Mouse (Mus musculus) embryonic fibroblast, embryonic 13.5 days (primary cell): ENCODE measurements around the gene Mgst3.

Experiments
- CTCF ChIP-seq: IDR thresholded peaks from 2 replicates; pipeline ENCODE4 v1.5.1; 2011; ENCODE audit warnings: mild to moderate bottlenecking, control low read depth, low read length, moderate library complexity, borderline replicate concordance; ENCODE audit not compliant: insufficient read depth
- POLR2A ChIP-seq: IDR thresholded peaks from 2 replicates; pipeline ENCODE4 v1.6.1; 2011; ENCODE audit warnings: low read depth, mild to moderate bottlenecking, control low read depth, low read length, moderate library complexity

- TF ChIP-seq CTCF: no peak
- no peak for TF ChIP-seq POLR2A
Measured at GRCm38 (mm10) chr1:167336398-167336797, 57.2 kb downstream of the Mgst3 start.
